Mouse (Mus musculus) lung, postnatal 14 days (tissue): Measurements from ENCODE around the gene Rint1.
"Not testable (repeated sequence)": the region's sequence is repeated elsewhere in the genome, so short reads cannot be mapped to it uniquely, and the experiment has no call there.

ENCODE experiments used
- DNase-seq: peaks from one replicate; pipeline ENCODE4 v3.0.0; 2021

Gene Rint1

DNA sequence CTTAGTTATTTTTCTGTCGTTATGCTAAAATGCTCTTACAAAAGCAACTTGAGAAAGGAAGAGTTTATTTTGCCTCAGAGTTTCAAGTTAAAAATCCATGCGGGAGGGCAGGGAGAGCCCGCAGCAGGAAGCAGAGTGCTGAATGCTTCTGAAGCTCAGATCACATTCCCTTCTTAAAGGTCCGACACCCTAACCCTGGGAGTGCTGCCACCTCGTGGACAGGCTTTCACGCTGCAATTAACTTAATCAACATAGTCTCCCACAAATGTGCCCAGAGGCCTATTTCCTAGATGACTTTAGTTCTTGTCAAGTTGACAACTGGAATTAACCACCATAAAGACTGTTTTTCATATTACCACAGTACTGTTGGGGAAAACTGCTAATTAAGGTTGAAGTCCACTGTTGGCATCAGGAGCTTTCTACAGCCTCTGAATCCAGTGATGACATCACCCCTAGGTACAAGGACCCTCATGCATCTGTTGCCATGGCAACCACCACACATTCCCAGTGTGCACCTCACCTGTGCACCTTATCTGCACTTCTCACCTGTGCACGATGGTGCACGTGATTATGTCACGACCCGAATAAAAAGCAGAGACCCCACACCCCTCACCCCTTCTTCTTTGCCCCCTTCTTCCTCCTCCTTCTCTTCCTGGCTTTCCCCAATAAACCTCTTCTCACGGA is 39.0 kb downstream of the Rint1 start:
- DNase-seq, result peak; percentile 73

DNA sequence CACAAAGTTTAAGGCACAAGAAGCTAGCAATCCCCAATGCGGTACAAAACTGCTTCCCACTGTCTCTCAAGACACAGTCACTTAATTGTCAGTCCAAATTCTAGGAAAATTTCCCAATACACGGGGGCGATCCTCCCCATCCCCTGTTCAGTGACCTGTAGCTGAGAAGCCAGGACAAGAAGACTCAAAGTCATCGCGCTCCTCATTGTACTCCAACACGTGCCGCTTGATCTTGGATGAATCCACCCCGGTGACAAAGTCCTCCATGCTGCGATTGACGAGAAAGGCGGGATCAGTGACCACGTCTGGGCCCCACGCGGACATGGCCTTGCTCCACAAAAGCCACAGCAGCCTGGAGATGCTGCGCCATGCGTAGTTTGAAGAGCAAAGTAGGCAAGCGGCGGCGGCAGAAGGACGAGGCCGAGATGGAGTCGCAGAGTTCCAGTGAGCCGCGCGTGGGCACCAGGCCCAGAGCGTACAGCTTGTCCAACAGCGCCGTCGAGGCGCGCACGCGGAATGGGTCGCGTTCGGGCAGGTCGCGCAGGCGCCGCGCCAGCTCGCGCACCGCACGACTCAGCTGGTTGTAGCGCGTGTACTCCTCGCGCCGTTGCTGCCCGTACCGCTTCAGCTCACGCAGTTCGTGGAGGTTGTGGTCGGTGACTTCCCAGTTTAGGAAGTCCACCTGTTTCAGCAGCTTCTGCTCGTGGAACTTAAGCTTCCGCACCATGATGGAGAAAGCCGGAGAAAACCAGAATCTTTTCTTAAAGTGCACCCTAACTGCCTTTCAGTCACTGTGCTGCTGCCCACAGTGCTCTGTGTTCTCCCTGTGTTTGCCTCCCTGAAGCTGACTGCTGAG is 43.6 kb downstream of the Rint1 start:
- DNase-seq, result peak; percentile 24

- DNase-seq, result not testable (repeated sequence)
Observed at GRCm38 (mm10) chr5:23835691-23836090, 48.2 kb downstream of the Rint1 start.

DNA sequence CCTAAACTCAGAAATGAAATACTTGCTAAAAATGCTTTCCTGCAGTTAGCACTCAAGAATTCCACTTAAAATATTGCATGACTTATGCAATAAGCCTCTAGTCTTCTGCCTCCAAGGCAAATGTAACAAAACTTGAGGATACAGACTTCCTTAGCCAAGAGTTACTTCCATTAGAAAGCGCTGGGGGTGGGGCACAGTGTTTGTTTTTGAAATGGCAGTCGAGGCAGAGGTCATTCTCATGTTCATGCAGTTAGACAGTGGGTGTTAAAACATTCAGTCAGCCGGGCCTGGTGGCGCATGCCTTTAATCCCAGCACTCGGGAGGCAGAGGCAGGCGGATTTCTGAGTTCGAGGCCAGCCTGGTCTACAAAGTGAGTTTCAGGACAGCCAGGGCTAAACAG is 50.6 kb downstream of the Rint1 start:
- DNase-seq, result no peak

- peak; percentile 97 for DNase-seq
Observed at GRCm38 (mm10) chr5:23843674-23844530, 56.4 kb downstream of the Rint1 start, which contains the start of gene Tomm7. Gene Tomm7 (minus strand): TSS chr5:23844161.

GRCm38 (mm10) chr5:23844531-23844841 is 57.0 kb downstream of the Rint1 start:
- peak; percentile 56 for DNase-seq

- no peak for DNase-seq
Observed at GRCm38 (mm10) chr5:23845141-23845540, 57.6 kb downstream of the Rint1 start.

DNA sequence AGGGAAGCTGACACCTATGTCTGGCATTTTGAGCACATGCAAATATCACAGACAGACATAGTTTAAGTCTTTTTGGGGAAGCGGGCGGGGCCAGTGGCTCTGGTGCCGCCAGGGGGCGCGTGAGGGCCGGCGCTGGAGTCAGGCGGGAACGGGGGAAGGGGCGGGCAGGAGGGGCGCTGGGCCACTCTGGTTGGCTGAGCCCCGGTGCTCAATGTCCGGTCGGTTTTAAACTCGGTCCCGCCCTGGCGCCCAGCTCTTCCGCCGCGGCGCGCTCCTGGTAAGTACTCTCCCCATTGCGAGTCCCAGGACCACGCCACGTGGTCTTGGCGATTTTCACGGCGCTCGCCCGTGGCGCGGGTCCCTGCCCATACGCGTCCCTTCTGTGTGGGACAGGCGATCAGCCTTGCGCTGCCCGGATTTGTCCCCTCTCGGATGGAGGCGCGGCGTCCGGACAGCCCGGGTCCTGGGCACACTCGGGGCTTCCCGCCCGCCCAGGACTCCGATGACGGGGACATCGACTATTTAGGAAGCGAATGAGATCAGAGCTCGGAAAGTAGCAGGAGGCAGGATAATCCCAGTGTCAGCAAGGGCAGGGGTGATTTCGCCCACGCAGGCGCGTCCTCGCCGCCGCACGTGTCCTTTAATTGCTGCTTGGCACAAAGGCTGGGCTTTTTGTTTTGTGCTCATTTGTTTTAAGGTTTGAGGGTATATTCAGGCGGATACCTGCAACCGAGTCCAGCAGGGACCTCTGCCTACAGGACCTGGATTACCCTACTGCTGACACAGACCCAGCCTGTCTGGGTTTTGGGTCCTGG is 63.0 kb downstream of the Rint1 start:
- DNase-seq, result peak; percentile 96

DNA sequence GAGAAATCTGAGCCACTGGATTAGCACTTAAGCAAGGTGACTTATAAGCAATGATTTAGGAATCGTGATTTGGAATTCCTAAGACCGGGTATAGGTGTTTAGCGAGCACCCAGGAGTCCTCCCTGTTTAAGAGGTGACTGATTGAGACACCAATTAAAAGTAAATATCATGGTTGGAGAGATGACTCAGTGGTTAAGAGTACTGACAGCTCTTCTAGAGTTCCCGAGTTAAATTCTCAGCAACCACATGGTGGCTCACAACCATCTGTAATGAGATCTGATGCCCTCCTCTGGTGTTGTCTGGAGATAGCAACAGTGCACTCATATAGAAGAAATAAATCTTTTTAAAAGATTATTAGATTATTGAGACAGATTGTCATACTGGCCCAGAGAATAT is 63.6 kb downstream of the Rint1 start:
- not testable (repeated sequence) for DNase-seq

DNA sequence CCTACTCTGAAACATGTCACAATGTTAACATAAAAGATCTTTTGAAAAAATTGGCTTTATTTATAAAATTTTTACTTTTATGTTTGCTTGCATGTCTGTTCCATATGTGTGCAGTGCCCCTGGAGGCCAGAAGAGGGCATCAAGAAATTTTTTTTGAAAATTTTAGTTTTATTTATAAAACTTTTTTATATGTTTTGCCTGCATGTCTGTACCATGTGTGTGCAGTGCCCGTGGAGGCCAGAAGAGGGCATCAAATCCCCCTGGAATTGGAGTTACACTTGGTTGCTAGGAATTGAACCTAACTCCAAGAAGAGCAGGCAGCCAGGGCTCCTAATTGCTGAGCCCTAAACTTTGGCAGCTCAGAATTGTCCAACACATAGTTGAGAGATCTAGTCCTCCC is 65.4 kb downstream of the Rint1 start:
- not testable (repeated sequence) for DNase-seq

- no peak for DNase-seq
Observed at GRCm38 (mm10) chr5:23855484-23855883, 68.0 kb downstream of the Rint1 start.

DNA sequence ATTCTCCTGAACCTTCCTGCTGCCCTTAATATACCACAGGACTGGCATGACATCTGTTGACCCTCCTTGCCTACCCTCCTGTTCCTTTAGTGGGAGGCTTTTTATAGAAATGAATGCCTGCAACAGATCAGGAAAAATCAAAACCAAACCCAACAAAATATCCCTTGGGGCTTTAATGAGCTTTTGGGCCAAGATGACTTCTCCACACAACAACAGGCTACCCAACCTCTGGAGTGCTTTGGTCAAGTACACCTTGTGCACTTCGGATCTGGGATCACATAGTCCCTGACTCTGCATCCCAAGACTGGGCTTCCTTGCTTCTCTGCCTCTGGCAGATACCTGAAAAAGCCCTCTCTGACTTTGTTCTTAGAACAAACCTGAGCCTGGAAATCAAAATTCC is 68.7 kb downstream of the Rint1 start:
- DNase-seq, result no peak

DNA sequence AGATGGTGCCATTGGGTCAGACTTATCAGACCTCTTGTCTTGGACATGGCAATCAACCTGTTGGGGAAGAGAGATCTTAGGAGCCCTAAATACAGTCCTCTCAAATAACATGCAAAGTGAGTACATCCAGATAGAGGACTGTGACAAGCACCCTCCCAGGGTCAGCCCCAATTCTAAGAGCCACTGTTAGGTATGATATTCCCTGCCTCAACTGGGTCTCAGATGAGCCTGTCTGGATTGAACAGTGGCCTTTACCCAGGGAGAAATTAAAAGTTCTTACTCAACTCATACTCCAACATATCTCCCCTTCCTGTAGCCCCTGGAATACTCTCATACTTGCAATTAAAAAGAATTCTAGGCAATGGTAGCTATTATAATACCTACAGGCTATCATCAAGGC is 69.7 kb downstream of the Rint1 start:
- DNase-seq, result no peak

- DNase-seq, result no peak
Observed at GRCm38 (mm10) chr5:23858001-23858400, 70.5 kb downstream of the Rint1 start.

DNA sequence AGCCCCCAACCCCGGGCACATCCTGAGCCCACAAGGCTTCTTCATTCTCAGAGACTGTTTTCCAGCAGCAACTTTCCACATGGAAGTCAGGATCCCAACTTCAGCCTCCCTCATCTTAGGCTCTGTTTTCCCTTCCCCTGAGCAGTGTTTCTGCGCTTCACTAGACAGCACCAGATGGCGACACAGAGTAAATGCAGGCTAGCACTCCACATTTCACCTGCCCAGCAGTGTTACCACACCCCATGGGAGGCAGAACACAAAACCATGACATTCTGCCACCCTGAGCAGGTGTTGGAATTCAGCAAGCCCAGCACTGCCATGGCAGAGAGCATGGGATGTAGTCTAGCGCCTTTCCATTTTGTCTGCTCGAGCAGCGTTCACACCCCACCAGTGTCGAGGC is 71.1 kb downstream of the Rint1 start:
- no peak for DNase-seq

- no peak for DNase-seq
Observed at GRCm38 (mm10) chr5:23859087-23859718, 71.7 kb downstream of the Rint1 start.

DNA sequence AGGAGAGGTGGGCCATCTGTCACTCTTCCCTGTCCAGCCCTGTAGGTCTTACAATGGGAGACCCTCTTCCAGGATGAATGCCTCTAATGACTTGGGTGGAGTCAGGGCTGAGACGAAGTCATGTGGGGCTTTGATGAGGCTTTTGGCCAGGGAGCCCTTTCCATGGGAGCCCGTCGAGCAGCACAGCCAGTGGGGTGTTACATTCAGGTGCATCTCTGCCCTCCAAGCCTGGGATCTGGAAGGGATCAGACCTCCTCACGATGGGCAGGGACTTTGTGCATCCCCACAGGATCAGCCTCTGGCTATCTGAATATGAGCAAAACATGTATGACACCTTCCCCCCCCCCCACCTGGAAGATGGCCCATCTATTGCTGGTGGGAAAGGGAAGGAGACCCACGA is 72.4 kb downstream of the Rint1 start:
- DNase-seq, result no peak

GRCm38 (mm10) chr5:23861721-23862120 is 74.2 kb downstream of the Rint1 start:
- DNase-seq, result no peak

GRCm38 (mm10) chr5:23862291-23862690 is 74.8 kb downstream of the Rint1 start:
- peak; percentile 72 for DNase-seq

GRCm38 (mm10) chr5:23863166-23864053 is 75.9 kb downstream of the Rint1 start:
- peak; percentile 30 for DNase-seq
